Mouse (Mus musculus) forebrain, postnatal 0 days (tissue): Measurements from ENCODE around the gene Cap2. TPM values are rescaled to one million over a fixed set of nuclear protein-coding genes. Genes with fewer than 3 reads are reported as not detected.

Source experiments
- ATAC-seq: fragments of 200-750 bp; cut with Nextera tagmentation; 2 replicates; pipeline ENCODE4 v1.8.0; 2017; ENCODE audit warnings: mild to moderate bottlenecking, moderate library complexity
- DNase-seq: peaks from one replicate; pipeline ENCODE4 v3.0.0-alpha.2; 2015
- H3K27ac ChIP-seq: fragments of 300-500 bp; sonication (generic); 2 replicates; pipeline ENCODE4 v1.5.1; 2014; ENCODE audit warnings: low read depth, mild to moderate bottlenecking, antibody characterized with exemption, low read length, moderate library complexity, mixed read lengths
- H3K27me3 ChIP-seq: fragments of 300-500 bp; sonication (generic); 2 replicates; pipeline ENCODE4 v1.6.1; 2014; ENCODE audit warnings: mild to moderate bottlenecking, low read length, mixed read lengths; ENCODE audit not compliant: insufficient read depth
- H3K36me3 ChIP-seq: fragments of 300-500 bp; sonication (generic); 2 replicates; pipeline ENCODE4 v1.6.1; 2014; ENCODE audit warnings: mild to moderate bottlenecking, moderate library complexity; ENCODE audit not compliant: insufficient read depth
- H3K4me1 ChIP-seq: fragments of 300-500 bp; sonication (generic); 2 replicates; pipeline ENCODE4 v1.6.1; 2014; ENCODE audit warnings: antibody characterized with exemption; ENCODE audit not compliant: insufficient read depth
- H3K4me2 ChIP-seq: fragments of 300-500 bp; sonication (generic); 2 replicates; pipeline ENCODE4 v1.6.1; 2014; ENCODE audit warnings: low read depth, mild to moderate bottlenecking, moderate library complexity
- H3K4me3 ChIP-seq: fragments of 300-500 bp; sonication (generic); 2 replicates; pipeline ENCODE4 v1.5.1; 2014; ENCODE audit warnings: low read depth, low read length, mixed read lengths
- H3K9ac ChIP-seq: fragments of 300-500 bp; sonication (generic); 2 replicates; pipeline ENCODE4 v1.6.1; 2014; ENCODE audit warnings: mild to moderate bottlenecking
- H3K9me3 ChIP-seq: fragments of 300-500 bp; sonication (generic); 2 replicates; pipeline ENCODE4 v1.6.1; 2016; ENCODE audit warnings: low read length
- CTCF ChIP-seq: sonication (generic); IDR thresholded peaks from 2 replicates; pipeline ENCODE4 v1.5.1; 2016; ENCODE audit warnings: antibody characterized with exemption, control low read depth, low read depth
- whole genome bisulfite sequencing: fragments of 180-500 bp; shearing (Covaris S2); extraction: QIAGEN DNeasy Blood & Tissue Kit; methylation state at CpG from one replicate; pipeline ENCODE4 v1.1.7; 2014; 5-methylcytosine and 5-hydroxymethylcytosine counted together
- polyA plus RNA-seq: library from polyadenylated mRNA; unstranded; fragments of >200 nt; fragmentation: Nextera tagmentation; extraction: Ambion mirVana; gene quantifications from 2 replicates; pipeline ENCODE4 v1.2.1, GENCODE M21; 2015
- total RNA-seq: library from RNA; depleted of rRNA; stranded (reverse); fragments of >200 nt; gene quantifications from 2 replicates; pipeline ENCODE4 v1.2.3, GENCODE M21; 2014

The Cap2 gene
- total and polyA plus RNA-seq, 2 experiments from 2014 or later = 14.6 to 16.5 TPM

DNA sequence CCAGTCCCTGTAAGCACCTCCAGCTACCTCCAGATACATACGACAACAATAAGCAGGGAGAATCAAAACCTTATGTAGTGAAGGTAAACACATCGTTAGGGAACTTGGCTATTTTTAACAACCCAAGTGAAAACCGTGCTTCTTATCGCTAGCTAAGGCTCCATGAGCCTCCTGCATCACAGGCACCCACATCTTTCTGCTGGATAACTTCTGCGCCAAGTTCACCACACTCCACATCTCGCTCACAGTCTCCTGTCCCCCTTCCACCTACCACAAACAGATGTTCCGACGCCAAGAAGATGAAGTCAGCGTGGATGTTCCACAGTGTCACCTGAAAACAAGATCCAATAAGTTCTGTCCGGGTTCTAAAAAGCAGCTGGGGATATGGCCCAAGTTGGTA, 49.0 kb downstream of the Cap2 start:
- Histone ChIP-seq H3K4me1 (peaks cover 19% of the 10 kb centered on the region), H3K27ac (no peak overlapping the region), H3K9ac (no peak overlapping the region), H3K4me3 (no peak overlapping the region), H3K27me3 (no peaks in the 10 kb centered on the region), H3K4me2 (no peak overlapping the region), H3K36me3 (no peaks in the 10 kb centered on the region), H3K9me3 (no peaks in the 10 kb centered on the region)
- WGBS = 73% methylated on average over 10 of the region's 10 CpGs
- ATAC-seq = no peak
- no peak for DNase-seq
- no peak for TF ChIP-seq CTCF

GRCm38 (mm10) chr13:46554736-46555135, 53.1 kb downstream of the Cap2 start:
- 17% methylated on average over 9 of the region's 9 CpGs for WGBS
- no peaks in the 10 kb centered on the region for H3K9me3 ChIP-seq
- DNase-seq = peak; percentile 74
- H3K27ac ChIP-seq = no peak overlapping the region
- ATAC-seq = peak; percentile 88
- H3K4me2 ChIP-seq = 0 out of 2 replicates have a peak overlapping the region, but pooled peaks have one; percentile 13
- no peak for TF ChIP-seq CTCF
- H3K4me1 ChIP-seq = peaks cover 4% of the 10 kb centered on the region; the same call in 1 of the 2 replicates
- H3K36me3 ChIP-seq = no peaks in the 10 kb centered on the region
- H3K27me3 ChIP-seq = no peaks in the 10 kb centered on the region
- peak overlapping the region; percentile 25; the same call in 1 of the 2 replicates for H3K9ac ChIP-seq
- H3K4me3 ChIP-seq = no peak overlapping the region

GRCm38 (mm10) chr13:46565913-46566312, 64.3 kb downstream of the Cap2 start:
- H3K27me3 ChIP-seq = no peaks in the 10 kb centered on the region
- no peaks in the 10 kb centered on the region for H3K9me3 ChIP-seq
- H3K36me3 ChIP-seq = no peaks in the 10 kb centered on the region
- DNase-seq (no peak), ATAC-seq (no peak)
- TF ChIP-seq CTCF = no peak
- 78% methylated on average over 5 of the region's 5 CpGs for WGBS
- H3K27ac ChIP-seq = no peak overlapping the region
- H3K4me2 ChIP-seq = no peak overlapping the region
- no peak overlapping the region for H3K4me3 ChIP-seq
- no peaks in the 10 kb centered on the region for H3K4me1 ChIP-seq
- no peak overlapping the region for H3K9ac ChIP-seq

- H3K27me3 ChIP-seq = no peaks in the 10 kb centered on the region
- H3K9me3 ChIP-seq = no peaks in the 10 kb centered on the region
- no peak for DNase-seq
- 0 out of 2 replicates have a peak, but pooled peaks cover 13% of the 10 kb centered on the region for H3K4me1 ChIP-seq
- no peak overlapping the region for H3K4me3 ChIP-seq
- no peak for ATAC-seq
- no peak overlapping the region for H3K9ac ChIP-seq
- 89% methylated on average over 8 of the region's 8 CpGs for WGBS
- H3K4me2 ChIP-seq = no peak overlapping the region
- no peak for TF ChIP-seq CTCF
- no peaks in the 10 kb centered on the region for H3K36me3 ChIP-seq
- no peak overlapping the region for H3K27ac ChIP-seq
These were observed 67.8 kb downstream of the Cap2 start for GRCm38 (mm10) chr13:46569469-46569868.

GRCm38 (mm10) chr13:46571141-46571592, 69.5 kb downstream of the Cap2 start:
- no peaks in the 10 kb centered on the region for H3K27me3 ChIP-seq
- no peaks in the 10 kb centered on the region for H3K9me3 ChIP-seq
- H3K27ac ChIP-seq = peak overlapping the region; percentile 71
- H3K4me1 ChIP-seq = 0 out of 2 replicates have a peak, but pooled peaks cover 13% of the 10 kb centered on the region
- peak overlapping the region; percentile 26 for H3K9ac ChIP-seq
- peak; percentile 86 for DNase-seq
- peak overlapping the region; percentile 0; the same call in 1 of the 2 replicates for H3K4me3 ChIP-seq
- no peak for TF ChIP-seq CTCF
- ATAC-seq = peak; percentile 90
- no peaks in the 10 kb centered on the region for H3K36me3 ChIP-seq
- WGBS = 4% methylated on average over 12 of the region's 12 CpGs
- H3K4me2 ChIP-seq = peak overlapping the region; percentile 41

GRCm38 (mm10) chr13:46571961-46572647, 70.5 kb downstream of the Cap2 start:
- Histone ChIP-seq H3K27ac (peak overlapping the region; percentile 58), H3K4me3 (no peak overlapping the region), H3K9me3 (no peaks in the 10 kb centered on the region), H3K36me3 (no peaks in the 10 kb centered on the region), H3K4me1 (0 out of 2 replicates have a peak, but pooled peaks cover 13% of the 10 kb centered on the region), H3K4me2 (peak overlapping the region; percentile 39), H3K9ac (no peak overlapping the region), H3K27me3 (no peaks in the 10 kb centered on the region)
- peak; percentile 42 for ATAC-seq
- no peak for TF ChIP-seq CTCF
- 31% methylated on average over 11 of the region's 11 CpGs for WGBS
- DNase-seq = peak; percentile 78

DNA sequence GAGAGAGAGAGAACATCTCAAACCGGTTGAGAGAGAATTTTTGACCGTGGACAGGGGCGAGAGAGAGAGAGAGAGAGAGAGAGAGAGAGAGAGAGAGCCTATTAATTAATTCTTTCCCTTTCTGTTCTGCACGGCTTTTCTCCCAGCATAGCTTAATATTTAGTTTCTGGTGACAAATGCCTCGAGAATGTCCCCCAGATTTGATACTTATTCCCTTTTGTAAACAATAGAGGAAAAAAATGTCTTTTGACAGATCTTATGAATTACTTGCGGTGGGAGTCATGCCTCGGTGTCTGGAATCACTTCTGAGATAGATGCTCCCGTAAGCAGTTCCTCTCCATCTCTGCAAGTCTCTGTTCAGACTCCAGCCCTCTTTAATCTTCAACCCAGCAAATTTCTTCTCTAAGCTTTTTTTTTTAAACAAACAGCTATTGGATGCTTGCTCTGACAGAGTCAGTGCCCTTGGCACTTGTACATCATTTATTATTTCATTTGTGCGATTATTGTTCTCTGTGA, 71.1 kb downstream of the Cap2 start:
- H3K9ac ChIP-seq = no peak overlapping the region
- ATAC-seq = no peak
- H3K4me2 ChIP-seq = peak overlapping the region; percentile 39; the same call in 1 of the 2 replicates
- no peak for TF ChIP-seq CTCF
- WGBS = 25% methylated on average over 9 of the region's 9 CpGs
- H3K9me3 ChIP-seq = no peaks in the 10 kb centered on the region
- H3K4me1 ChIP-seq = 0 out of 2 replicates have a peak, but pooled peaks cover 13% of the 10 kb centered on the region
- H3K27me3 ChIP-seq = no peaks in the 10 kb centered on the region
- no peak for DNase-seq
- H3K36me3 ChIP-seq = no peaks in the 10 kb centered on the region
- H3K27ac ChIP-seq = peak overlapping the region; percentile 58
- no peak overlapping the region for H3K4me3 ChIP-seq
